19 mouse cellular contexts compared by ENCODE assay signal in genomic region chr4:111431186-111431585, GRCm38 (mm10). TPM values are rescaled to one million over a fixed set of nuclear protein-coding genes. Genes with fewer than 3 reads are reported as not detected.
A peak's percentile ranks its signal among the peaks of the same experiment; 100 is the strongest.
DNase-seq lines count a peak whose midpoint lies in the region; ATAC-seq and TF ChIP-seq lines count a peak whose summit lies in the region.
"Had no signal": no experiment of that assay in that cellular context is flagged by ENCODE, and none has a peak within 500 bp of the region (broad histone marks: within the 10 kb centered on the region; RNA-seq: fewer than 3 reads in every experiment).

No protein-coding gene starts in this region.

- H3K27me3 ChIP-seq in heart, embryonic 12.5 days (replicated peaks) = no peaks in the 10 kb centered on the region
- H3K27me3 ChIP-seq in lung, postnatal 0 days (replicated peaks; ENCODE audit: insufficient read depth, low read length) = no peaks in the 10 kb centered on the region
- H3K27me3 ChIP-seq: heart, embryonic 15.5 days; liver, embryonic 13.5 days; midbrain, embryonic 15.5 days had no signal

- H3K27ac ChIP-seq in heart, embryonic 12.5 days (ENCODE audit: poor library complexity, severe bottlenecking) = no peak overlapping the region
- H3K27ac ChIP-seq in lung, postnatal 0 days (ENCODE audit: low read length) = no peak overlapping the region
- H3K27ac ChIP-seq: embryonic facial prominence, embryonic 10.5 days; heart, embryonic 15.5 days; liver, embryonic 13.5 days; midbrain, embryonic 15.5 days had no signal

- TF ChIP-seq CTCF in lung, postnatal 0 days (IDR thresholded peaks at IDR 0.05) = no peak

- no peak overlapping the region for H3K4me3 ChIP-seq in heart, embryonic 12.5 days
- H3K4me3 ChIP-seq in lung, postnatal 0 days (ENCODE audit: low read depth, low read length) = no peak overlapping the region
- H3K4me3 ChIP-seq: embryonic facial prominence, embryonic 10.5 days; heart, embryonic 15.5 days; liver, embryonic 13.5 days; midbrain, embryonic 15.5 days had no signal

- H3K4me1 ChIP-seq in heart, embryonic 12.5 days (replicated peaks) = peaks cover 9% of the 10 kb centered on the region
- no peaks in the 10 kb centered on the region for H3K4me1 ChIP-seq in lung, postnatal 0 days (ENCODE audit: insufficient read depth, low read depth, low read length)
- H3K4me1 ChIP-seq: heart, embryonic 15.5 days; liver, embryonic 13.5 days had no signal

- DNase-seq in heart, adult 11 months = peak; percentile 97
- DNase-seq in kidney, postnatal 4 days = peak; percentile 44 to 60
- DNase-seq in kidney, postnatal 25 days = no peak
- DNase-seq in lung, postnatal 0 days (ENCODE audit: low spot score) = peak; percentile 82
- no peak for DNase-seq in left cerebral cortex, postnatal 10 days (ENCODE audit: extremely low spot score in 1 of 2, low spot score in 2 of 2)
- DNase-seq in layer of hippocampus, postnatal 14 days (ENCODE audit: low spot score in 2 of 2) = no peak
- DNase-seq: cerebellum, postnatal 14 days; gastrocnemius, postnatal 14 days; layer of hippocampus, postnatal 36 days; liver, embryonic 13.5 days; right cerebral cortex, postnatal 14 days had no signal

- 84% methylated on average over 2 of the region's 2 CpGs for whole genome bisulfite sequencing in heart, embryonic 12.5 days
- 83% methylated on average over 2 of the region's 2 CpGs for WGBS in lung, postnatal 0 days

- intact Hi-C loops in left cerebral cortex, postnatal 10 days (cut with DNase I) = no loop called here

- H3K9me3 ChIP-seq in heart, embryonic 12.5 days (replicated peaks) = no peaks in the 10 kb centered on the region
- H3K9me3 ChIP-seq in lung, postnatal 0 days (ENCODE audit: low read length) = no peaks in the 10 kb centered on the region
- H3K9me3 ChIP-seq: embryonic facial prominence, embryonic 10.5 days; heart, embryonic 15.5 days; liver, embryonic 13.5 days; midbrain, embryonic 15.5 days had no signal

- no peak overlapping the region for H3K9ac ChIP-seq in heart, embryonic 12.5 days
- H3K9ac ChIP-seq in lung, postnatal 0 days (replicated peaks; ENCODE audit: low read depth) = no peak overlapping the region
- H3K9ac ChIP-seq: heart, embryonic 15.5 days; liver, embryonic 13.5 days; midbrain, embryonic 15.5 days had no signal

- H3K4me2 ChIP-seq in heart, embryonic 12.5 days = no peak overlapping the region
- no peak overlapping the region for H3K4me2 ChIP-seq in lung, postnatal 0 days (replicated peaks; ENCODE audit: low read depth, low read length)
- H3K4me2 ChIP-seq: heart, embryonic 15.5 days; liver, embryonic 13.5 days; midbrain, embryonic 15.5 days had no signal

- H3K36me3 ChIP-seq in heart, embryonic 12.5 days = peaks cover 47% of the 10 kb centered on the region
- no peaks in the 10 kb centered on the region for H3K36me3 ChIP-seq in lung, postnatal 0 days (ENCODE audit: insufficient read depth, low read length)
- H3K36me3 ChIP-seq: liver, embryonic 13.5 days had no signal

- TF ChIP-seq EP300 in lung, postnatal 0 days (IDR thresholded peaks at IDR 0.05) = no peak

- ATAC-seq in heart, embryonic 12.5 days (ENCODE audit: insufficient number of reproducible peaks, low FRiP score) = no peak
- ATAC-seq in lung, postnatal 0 days = peak; percentile 83
- ATAC-seq: activated CD4-positive, CD25-positive, alpha-beta regulatory T cell, adult 4 months; forebrain, embryonic 16.5 days; hindbrain, embryonic 16.5 days; midbrain, embryonic 15.5 days had no signal

RNA-seq across cellular contexts. Expression of gene Bend5, which starts 16.4 kb away (rescaled TPM):
- 19.0 and 20.6 TPM in 2 replicates for polyA plus RNA-seq in heart, embryonic 12.5 days (2016; fragmentation: Nextera tagmentation; extraction: Ambion mirVana)
- 13.3 and 14.0 TPM in 2 replicates for polyA plus RNA-seq in lung, postnatal 0 days (2015; fragmentation: Nextera tagmentation; extraction: Ambion mirVana)
- total RNA-seq in left cerebral cortex, postnatal 10 days (2021) = 10 to 100 TPM; 18.4 to 20.6 TPM
- total RNA-seq in layer of hippocampus, postnatal 14 days (2021) = 10 to 100 TPM; 12.3 to 12.6 TPM
- total RNA-seq: megakaryocyte, adult 5-6 weeks had no signal

Comparison
In these comparisons a context has a peak if more than half of its experiments do, and no peak if none do; other contexts are left out.
1. DNase-seq: peak in heart, adult 11 months (single experiment), kidney, postnatal 4 days (2 of 2) and lung, postnatal 0 days (single experiment); none in kidney, postnatal 25 days (0 of 2), left cerebral cortex, postnatal 10 days (0 of 2) and layer of hippocampus, postnatal 14 days (0 of 2).